Mouse (Mus musculus) CH12F3 (cell line): Measurements from ENCODE around the gene Arid4a.
"Not testable (repeated sequence)": the region's sequence is repeated elsewhere in the genome, so short reads cannot be mapped to it uniquely, and the experiment has no call there.

Source experiments
- in situ Hi-C: fragments of 300-500 bp; cut with MboI; formaldehyde crosslinking; loops from 2 replicates; pipeline ENCODE4 v1.14.3; 2020; ENCODE audit warnings: low sequenced_read_pairs

The Arid4a gene

DNA sequence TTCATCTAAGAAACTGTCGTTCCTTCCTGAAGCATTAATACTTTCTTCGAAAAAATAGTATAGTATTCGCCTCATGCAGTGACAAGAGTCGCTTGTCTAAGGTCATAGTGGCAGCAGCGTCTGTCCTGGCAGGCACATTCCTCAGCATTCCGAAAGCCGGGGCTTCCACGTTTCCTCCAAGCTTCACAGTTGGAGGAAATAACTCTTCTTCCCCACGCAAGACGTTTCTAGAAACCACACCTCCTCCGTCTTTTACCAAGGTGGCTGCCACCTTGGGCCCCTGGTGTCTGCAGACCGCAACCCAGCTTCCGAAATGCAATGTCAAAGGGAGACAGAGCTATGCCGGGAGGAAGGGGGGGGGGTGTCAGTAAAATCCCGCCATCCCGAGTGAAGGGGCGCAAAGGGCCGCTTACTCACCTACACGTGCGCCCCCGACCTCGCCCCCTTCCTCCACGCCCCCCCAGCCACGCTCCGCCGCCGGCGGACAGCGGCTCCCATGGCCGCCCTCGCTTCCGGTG, 886 bp upstream of the Arid4a start:
- in situ Hi-C loops, result no loop called here

GRCm38 (mm10) chr12:71016211-71016502, 367 bp downstream of the Arid4a start:
- in situ Hi-C loops, result no loop called here

DNA sequence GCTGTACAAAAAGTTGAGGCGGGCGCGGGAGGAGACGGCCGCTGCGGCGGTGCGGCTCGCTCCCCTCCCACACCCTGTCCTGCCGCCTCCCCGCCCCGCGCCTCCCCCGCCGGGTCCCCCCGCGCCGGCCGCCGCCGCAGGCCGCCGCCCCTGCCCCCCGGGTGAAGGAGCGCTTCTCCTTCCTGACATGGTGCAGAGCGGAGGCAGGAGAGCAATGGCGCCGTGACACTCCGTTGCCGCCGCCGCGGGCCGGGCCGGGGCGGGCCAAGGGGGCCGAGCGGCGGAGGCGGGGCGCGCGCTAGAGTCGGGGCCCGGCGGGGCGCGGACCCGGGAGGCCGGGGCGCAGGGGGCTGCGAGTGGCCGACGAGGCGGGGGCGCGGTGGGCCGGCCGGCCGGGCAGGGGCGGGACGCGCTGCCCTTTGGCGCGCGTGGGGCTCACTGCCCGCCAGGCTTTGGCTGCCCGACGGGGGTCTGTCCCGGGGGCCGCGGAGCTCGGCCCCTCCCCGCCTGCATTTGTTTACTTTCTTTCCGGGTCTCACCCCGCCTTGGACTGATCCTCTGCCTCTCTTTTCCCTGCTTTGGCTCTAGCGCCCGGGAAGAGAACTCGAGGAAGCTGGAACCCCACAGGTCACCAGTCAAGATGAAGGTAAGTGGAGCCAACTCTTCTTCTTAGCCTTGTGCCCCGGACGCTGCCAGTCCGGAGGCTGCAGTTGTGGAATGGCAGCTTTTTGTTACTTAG, 882 bp downstream of the Arid4a start:
- in situ Hi-C loops, result no loop called here

DNA sequence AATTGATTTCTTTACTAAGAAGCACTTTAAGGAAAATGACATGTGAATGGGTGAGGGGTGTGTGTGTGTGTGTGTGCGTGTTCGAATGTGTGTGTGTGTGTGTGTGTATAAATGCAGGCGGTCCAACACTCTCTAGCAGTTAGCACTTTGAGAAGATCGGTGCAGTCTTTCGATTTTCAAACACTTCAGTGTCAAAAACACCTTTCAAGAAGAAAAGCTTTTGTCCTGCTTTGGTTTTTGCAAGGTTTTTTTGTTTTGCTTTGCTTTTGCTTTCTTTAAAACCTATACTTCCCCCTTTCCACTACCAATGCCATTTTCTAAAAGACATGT, 1.4 kb downstream of the Arid4a start:
- in situ Hi-C loops, result no loop called here

- in situ Hi-C loops, result no loop called here
Measured at GRCm38 (mm10) chr12:71017827-71018226, 2.0 kb downstream of the Arid4a start.

- in situ Hi-C loops, result no loop called here
Measured at GRCm38 (mm10) chr12:71019211-71019610, 3.4 kb downstream of the Arid4a start.

DNA sequence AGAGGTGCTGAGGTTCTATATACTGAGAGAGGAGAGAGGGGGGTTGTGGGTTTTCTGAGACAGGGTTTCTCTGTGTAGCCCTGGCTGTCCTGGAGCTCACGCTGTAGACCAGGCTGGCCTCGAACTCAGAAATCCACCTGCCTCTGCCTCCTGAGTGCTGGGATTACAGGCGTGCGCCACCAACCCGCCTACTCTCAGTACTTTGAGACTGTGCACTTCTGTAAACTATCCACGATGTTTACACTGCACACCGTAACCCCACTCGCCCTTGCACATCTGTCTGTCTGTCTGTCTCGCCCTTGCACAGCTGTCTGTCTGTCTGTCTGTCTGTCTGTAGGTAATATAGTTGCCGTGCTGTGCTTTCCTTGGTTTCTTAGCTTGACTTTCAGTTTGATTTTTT, 8.6 kb downstream of the Arid4a start:
- in situ Hi-C loops, result no loop called here

DNA sequence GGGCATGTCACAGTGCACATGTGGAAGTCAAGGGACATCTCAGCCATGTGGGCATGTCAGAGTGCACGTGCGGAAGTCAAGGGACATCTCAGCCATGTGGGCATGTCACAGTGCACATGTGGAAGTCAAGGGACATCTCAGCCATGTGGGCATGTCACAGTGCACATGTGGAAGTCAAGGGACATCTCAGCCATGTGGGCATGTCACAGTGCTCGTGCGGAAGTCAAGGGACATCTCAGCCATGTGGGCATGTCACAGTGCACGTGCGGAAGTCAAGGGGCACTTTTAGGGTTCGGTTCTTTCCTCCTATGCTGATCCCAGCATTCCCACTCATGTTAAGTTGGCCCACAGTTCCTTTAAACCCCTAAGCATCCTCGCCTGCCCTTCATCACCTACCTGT, 12.5 kb downstream of the Arid4a start:
- in situ Hi-C loops, result not testable (repeated sequence)

GRCm38 (mm10) chr12:71030260-71030659, 14.5 kb downstream of the Arid4a start:
- in situ Hi-C loops, result no loop called here

- in situ Hi-C loops, result no loop called here
Measured at GRCm38 (mm10) chr12:71030722-71031121, 14.9 kb downstream of the Arid4a start.

DNA sequence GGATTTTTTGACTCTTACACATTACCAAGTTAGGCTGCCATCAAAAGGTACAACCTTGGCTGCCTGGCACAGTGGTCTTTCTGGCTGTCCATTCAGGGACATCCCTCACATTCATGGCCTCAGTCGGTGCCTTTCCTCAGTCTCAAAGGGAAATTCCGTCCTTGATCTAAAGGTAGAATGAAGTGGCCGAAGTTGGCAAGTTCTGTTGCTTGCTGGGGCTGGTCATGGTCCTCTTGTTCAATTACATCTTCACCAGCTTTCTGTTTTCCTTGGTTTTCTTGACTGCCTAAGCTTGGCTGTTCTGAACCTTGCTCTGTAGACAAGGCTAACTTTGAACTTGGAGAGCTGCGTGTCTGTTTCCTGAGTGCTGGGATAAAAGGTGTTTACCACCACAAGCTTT, 20.0 kb downstream of the Arid4a start:
- in situ Hi-C loops, result no loop called here

GRCm38 (mm10) chr12:71036729-71037404, 21.1 kb downstream of the Arid4a start:
- in situ Hi-C loops, result no loop called here

DNA sequence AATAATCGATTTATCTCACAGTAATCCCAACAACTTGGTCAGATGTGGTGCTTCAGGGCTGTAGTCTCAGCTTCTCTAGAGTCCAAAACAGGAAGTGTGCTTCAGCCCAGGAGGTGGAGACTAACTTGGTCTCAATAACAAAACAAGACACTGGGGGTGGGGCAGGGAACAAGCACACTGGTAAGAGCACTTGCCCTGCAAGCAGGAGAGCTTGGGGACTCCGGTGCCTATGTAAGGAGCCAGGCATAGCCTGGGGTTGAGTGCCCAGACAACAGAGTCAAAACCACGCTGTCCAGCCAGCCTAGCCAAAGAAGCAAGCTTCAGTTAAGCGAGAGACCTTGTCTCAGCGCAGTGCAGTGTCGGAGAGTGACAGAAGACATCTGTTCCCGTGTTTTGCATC, 24.7 kb downstream of the Arid4a start:
- in situ Hi-C loops, result no loop called here

GRCm38 (mm10) chr12:71042451-71042850, 26.7 kb downstream of the Arid4a start:
- in situ Hi-C loops, result no loop called here

DNA sequence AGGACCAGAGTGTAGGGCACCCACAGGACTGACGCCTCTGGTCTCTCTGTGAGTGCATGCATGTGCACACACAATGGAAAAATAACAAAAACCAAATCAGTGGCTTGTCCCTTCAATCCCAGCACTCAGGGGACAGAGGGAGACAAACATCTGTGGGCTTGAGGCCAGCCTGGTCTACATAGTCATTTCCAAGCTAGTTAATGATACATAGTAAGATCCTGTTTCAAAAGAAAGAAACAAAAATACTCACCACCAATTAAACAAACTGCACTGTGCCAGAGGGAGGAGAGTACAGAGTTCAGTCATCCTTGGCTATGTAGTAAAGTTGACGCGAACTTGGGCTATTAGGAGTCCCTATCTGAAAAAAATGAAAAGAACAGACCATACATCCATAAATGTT, 27.8 kb downstream of the Arid4a start:
- in situ Hi-C loops, result no loop called here

DNA sequence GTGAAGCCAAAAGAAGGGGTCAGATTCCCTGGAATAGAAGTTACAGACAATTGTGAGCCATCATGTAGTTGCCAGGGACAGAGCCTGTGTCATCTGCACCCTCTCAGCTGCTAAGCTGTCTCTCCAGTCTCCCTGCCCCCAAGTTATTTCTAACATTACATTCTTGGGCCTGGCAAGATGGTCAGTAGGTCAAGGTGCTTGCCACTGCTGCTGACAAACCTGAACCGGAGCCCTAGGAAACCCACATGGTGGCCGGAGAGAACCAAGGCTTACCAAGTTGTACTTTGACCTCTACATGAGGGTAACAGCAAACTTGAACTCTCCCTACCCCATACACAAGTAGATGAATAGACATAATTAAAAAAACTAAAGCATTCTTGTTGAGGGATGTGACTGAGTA, 28.7 kb downstream of the Arid4a start:
- in situ Hi-C loops, result no loop called here

DNA sequence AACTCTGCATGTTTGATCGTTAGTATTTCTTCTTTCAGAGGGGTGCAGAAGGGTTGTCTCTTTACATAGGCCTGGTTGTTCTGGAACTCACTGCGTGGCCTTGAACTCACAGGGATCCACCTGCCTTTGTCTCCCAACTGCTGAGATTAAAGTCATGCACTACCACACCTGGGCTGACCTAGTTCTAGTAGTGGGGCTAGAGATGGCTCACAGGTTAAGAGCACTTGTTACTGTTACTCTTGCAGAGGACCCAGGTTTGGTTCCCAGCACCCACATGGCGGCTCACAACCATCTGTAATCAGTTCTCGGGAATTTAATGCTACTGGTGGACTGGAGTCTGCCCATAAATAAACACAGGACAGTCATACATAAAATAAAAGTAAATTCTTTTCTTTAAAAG, 30.7 kb downstream of the Arid4a start:
- in situ Hi-C loops, result no loop called here

DNA sequence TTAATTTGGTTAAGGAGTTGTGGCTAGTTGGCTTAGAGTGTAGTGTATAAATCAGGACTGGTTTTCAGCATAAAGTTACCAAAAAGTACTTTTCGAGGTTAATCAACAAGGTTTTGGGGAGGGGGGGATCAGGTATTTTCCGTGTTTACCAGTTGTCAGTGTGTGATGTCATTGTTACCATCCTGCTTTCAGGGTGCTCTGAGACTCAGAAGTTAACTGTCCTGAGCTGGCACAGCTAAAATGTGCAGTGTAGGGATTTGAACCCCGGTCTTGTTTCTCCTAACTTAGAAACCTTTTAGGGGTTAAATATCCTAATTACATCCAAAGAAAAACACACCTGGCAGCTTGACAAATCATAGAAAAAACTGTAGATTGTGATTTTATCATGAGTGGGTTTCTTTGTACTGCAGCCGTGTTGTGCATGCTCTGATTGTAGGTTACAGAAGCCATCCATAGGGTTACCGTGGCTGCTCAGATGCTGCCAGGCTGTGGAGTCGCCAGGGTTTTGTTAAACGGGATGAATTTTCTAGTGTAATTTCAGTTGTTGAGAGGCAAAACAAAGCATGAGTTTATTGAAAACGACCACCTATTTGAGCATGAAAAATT, 31.8 kb downstream of the Arid4a start:
- in situ Hi-C loops, result no loop called here

GRCm38 (mm10) chr12:71048117-71048516, 32.3 kb downstream of the Arid4a start:
- in situ Hi-C loops, result no loop called here

GRCm38 (mm10) chr12:71048561-71048960, 32.8 kb downstream of the Arid4a start:
- in situ Hi-C loops, result no loop called here

DNA sequence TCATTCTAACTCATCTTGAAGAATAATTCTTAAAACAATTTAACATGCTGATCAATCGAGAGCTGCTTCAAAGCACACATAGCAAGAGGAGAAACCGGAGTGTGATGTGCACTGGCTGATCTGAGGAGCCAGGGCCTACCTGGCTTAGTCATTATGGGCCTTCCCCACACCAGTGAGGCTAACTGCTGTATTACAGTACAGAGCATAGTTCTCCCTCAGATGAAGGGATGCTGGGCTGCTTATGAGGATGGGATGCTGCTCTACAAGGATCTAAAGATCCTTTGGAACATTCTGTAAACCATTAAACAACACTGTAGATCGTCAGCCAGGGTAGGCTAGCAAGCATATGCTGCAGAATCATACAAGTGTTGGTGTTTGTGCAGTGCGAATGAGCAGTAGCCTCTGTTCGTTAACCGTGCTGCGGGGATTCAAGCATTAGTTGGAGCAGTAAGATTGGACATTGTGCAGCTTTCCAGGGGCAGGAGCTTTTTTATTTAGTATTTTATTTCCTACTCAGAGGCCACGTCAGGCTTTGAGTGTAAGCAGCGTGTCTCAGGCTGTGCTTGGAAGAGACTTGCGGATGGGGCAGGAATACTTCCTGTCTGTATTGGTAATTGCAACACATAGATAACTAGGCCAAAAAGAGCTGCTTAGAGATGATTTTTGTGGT, 33.9 kb downstream of the Arid4a start:
- in situ Hi-C loops, result no loop called here

GRCm38 (mm10) chr12:71051079-71051478, 35.3 kb downstream of the Arid4a start:
- in situ Hi-C loops, result no loop called here
